Mouse (Mus musculus): ENCODE measurements around the gene Ccdc14.
"Not testable (repeated sequence)": the region's sequence is repeated elsewhere in the genome, so short reads cannot be mapped to it uniquely, and the experiment has no call there.

Ccdc14 gene

GRCm38 (mm10) chr16:34711481-34711880 lies 21.1 kb downstream of the Ccdc14 start:
- DNase-seq (ENCODE audit: low spot score): peak; percentile 35

GRCm38 (mm10) chr16:34725156-34725555 lies 34.7 kb downstream of the Ccdc14 start:
- DNase-seq (ENCODE audit: low spot score): no peak

- not testable (repeated sequence) for DNase-seq (ENCODE audit: low spot score)
Measured at GRCm38 (mm10) chr16:34728610-34729009, 38.2 kb downstream of the Ccdc14 start.

GRCm38 (mm10) chr16:34729371-34729770 lies 39.0 kb downstream of the Ccdc14 start:
- no peak for DNase-seq (ENCODE audit: low spot score)

- DNase-seq (ENCODE audit: low spot score): no peak
Measured at GRCm38 (mm10) chr16:34738656-34739233, 48.3 kb downstream of the Ccdc14 start.

GRCm38 (mm10) chr16:34742930-34743329 lies 52.5 kb downstream of the Ccdc14 start:
- no peak for DNase-seq (ENCODE audit: low spot score)

GRCm38 (mm10) chr16:34745065-34745585 lies 54.7 kb downstream of the Ccdc14 start, which contains the start of gene Mylk:
Gene Mylk, plus strand, starts transcription at chr16:34745210.
- peak; percentile 92 for DNase-seq (ENCODE audit: low spot score)

GRCm38 (mm10) chr16:34748081-34748720 lies 57.8 kb downstream of the Ccdc14 start:
- DNase-seq (ENCODE audit: low spot score): peak; percentile 62

GRCm38 (mm10) chr16:34749536-34749935 lies 59.1 kb downstream of the Ccdc14 start:
- no peak for DNase-seq (ENCODE audit: low spot score)

GRCm38 (mm10) chr16:34752026-34752425 lies 61.6 kb downstream of the Ccdc14 start:
- peak; percentile 68 for DNase-seq (ENCODE audit: low spot score)

GRCm38 (mm10) chr16:34752977-34753376 lies 62.6 kb downstream of the Ccdc14 start:
- no peak for DNase-seq (ENCODE audit: low spot score)

GRCm38 (mm10) chr16:34756991-34757390 lies 66.6 kb downstream of the Ccdc14 start:
- peak; percentile 32 for DNase-seq (ENCODE audit: low spot score)

- peak; percentile 28 for DNase-seq (ENCODE audit: low spot score)
Measured at GRCm38 (mm10) chr16:34758205-34758604, 67.8 kb downstream of the Ccdc14 start.

- DNase-seq (ENCODE audit: low spot score): no peak
Measured at GRCm38 (mm10) chr16:34763959-34764591, 73.7 kb downstream of the Ccdc14 start.

GRCm38 (mm10) chr16:34765666-34766065 lies 75.2 kb downstream of the Ccdc14 start:
- DNase-seq (ENCODE audit: low spot score): no peak

GRCm38 (mm10) chr16:34766193-34766592 lies 75.8 kb downstream of the Ccdc14 start:
- no peak for DNase-seq (ENCODE audit: low spot score)

- DNase-seq (ENCODE audit: low spot score): no peak
Measured at GRCm38 (mm10) chr16:34767443-34767842, 77.0 kb downstream of the Ccdc14 start.

GRCm38 (mm10) chr16:34768436-34768835 lies 78.0 kb downstream of the Ccdc14 start:
- DNase-seq (ENCODE audit: low spot score): peak; percentile 39

GRCm38 (mm10) chr16:34770127-34770526 lies 79.7 kb downstream of the Ccdc14 start:
- no peak for DNase-seq (ENCODE audit: low spot score)

- peak; percentile 92 for DNase-seq (ENCODE audit: low spot score)
Measured at GRCm38 (mm10) chr16:34772445-34773032, 82.1 kb downstream of the Ccdc14 start.
